Mouse (Mus musculus) lung, postnatal 0 days (tissue): ENCODE measurements around the gene Extl1. TPM values are rescaled to one million over a fixed set of nuclear protein-coding genes. Genes with fewer than 3 reads are reported as not detected.

ENCODE experiments used
- ATAC-seq: fragments of 200-750 bp; cut with Nextera tagmentation; 2 replicates; pipeline ENCODE4 v1.8.0; 2017; ENCODE audit warnings: moderate library complexity
- DNase-seq: peaks from one replicate; pipeline ENCODE4 v3.0.0-alpha.2; 2016; ENCODE audit warnings: low spot score
- H3K27ac ChIP-seq: fragments of 300-500 bp; sonication (generic); 2 replicates; pipeline ENCODE4 v1.5.1; 2014; ENCODE audit warnings: antibody characterized with exemption, mild to moderate bottlenecking, low read length, mixed read lengths
- H3K27me3 ChIP-seq: fragments of 300-500 bp; sonication (generic); replicated peaks from 2 replicates; pipeline ENCODE4 v1.6.1; 2014; ENCODE audit warnings: low read length, mixed read lengths; ENCODE audit not compliant: insufficient read depth
- H3K36me3 ChIP-seq: fragments of 300-500 bp; sonication (generic); 2 replicates; pipeline ENCODE4 v1.6.1; 2014; ENCODE audit warnings: low read length, mixed read lengths; ENCODE audit not compliant: insufficient read depth
- H3K4me1 ChIP-seq: fragments of 300-500 bp; sonication (generic); 2 replicates; pipeline ENCODE4 v1.6.1; 2014; ENCODE audit warnings: antibody characterized with exemption, low read depth, low read length, mixed read lengths; ENCODE audit not compliant: insufficient read depth
- H3K4me2 ChIP-seq: fragments of 300-500 bp; sonication (generic); replicated peaks from 2 replicates; pipeline ENCODE4 v1.6.1; 2014; ENCODE audit warnings: low read depth, mild to moderate bottlenecking, low read length, moderate library complexity, mixed read lengths
- H3K4me3 ChIP-seq: fragments of 300-500 bp; sonication (generic); 2 replicates; pipeline ENCODE4 v1.5.1; 2014; ENCODE audit warnings: low read depth, low read length
- H3K9ac ChIP-seq: fragments of 300-500 bp; sonication (generic); replicated peaks from 2 replicates; pipeline ENCODE4 v1.6.1; 2014; ENCODE audit warnings: low read depth, mild to moderate bottlenecking
- H3K9me3 ChIP-seq: fragments of 300-500 bp; sonication (generic); 2 replicates; pipeline ENCODE4 v1.6.1; 2016; ENCODE audit warnings: low read length, mixed read lengths
- CTCF ChIP-seq: IDR thresholded peaks from 2 replicates; pipeline ENCODE4 v1.5.1; 2016; ENCODE audit warnings: antibody characterized with exemption, mild to moderate bottlenecking
- EP300 ChIP-seq: IDR thresholded peaks from 2 replicates; pipeline ENCODE4 v1.6.1; 2016; ENCODE audit warnings: antibody characterized with exemption, mild to moderate bottlenecking, control low read depth
- WGBS: fragments of 180-500 bp; shearing (Covaris S2); extraction: QIAGEN DNeasy Blood & Tissue Kit; methylation state at CpG from one replicate; pipeline ENCODE4 v1.1.7; 2014; 5-methylcytosine and 5-hydroxymethylcytosine counted together
- polyA plus RNA-seq: library from polyadenylated mRNA; unstranded; fragments of >200 nt; fragmentation: Nextera tagmentation; extraction: Ambion mirVana; gene quantifications from 2 replicates; pipeline ENCODE4 v1.2.1, GENCODE M21; 2015

Extl1 gene
- polyA plus RNA-seq, 1 experiment from 2014 or later, result 0.82 TPM

GRCm38 (mm10) chr4:134315470-134315869, 68.2 kb downstream of the Extl1 start:
- no peaks in the 10 kb centered on the region for H3K36me3 ChIP-seq
- H3K27ac ChIP-seq, result no peak overlapping the region
- no peaks in the 10 kb centered on the region for H3K9me3 ChIP-seq
- DNase-seq (no peak), ATAC-seq (no peak)
- no peaks in the 10 kb centered on the region for H3K4me1 ChIP-seq
- no peak overlapping the region for H3K4me3 ChIP-seq
- no peak for TF ChIP-seq EP300
- TF ChIP-seq CTCF, result no peak
- no peaks in the 10 kb centered on the region for H3K27me3 ChIP-seq
- no peak overlapping the region for H3K4me2 ChIP-seq
- WGBS, result 56% methylated on average over 9 of the region's 9 CpGs
- H3K9ac ChIP-seq, result no peak overlapping the region

DNA sequence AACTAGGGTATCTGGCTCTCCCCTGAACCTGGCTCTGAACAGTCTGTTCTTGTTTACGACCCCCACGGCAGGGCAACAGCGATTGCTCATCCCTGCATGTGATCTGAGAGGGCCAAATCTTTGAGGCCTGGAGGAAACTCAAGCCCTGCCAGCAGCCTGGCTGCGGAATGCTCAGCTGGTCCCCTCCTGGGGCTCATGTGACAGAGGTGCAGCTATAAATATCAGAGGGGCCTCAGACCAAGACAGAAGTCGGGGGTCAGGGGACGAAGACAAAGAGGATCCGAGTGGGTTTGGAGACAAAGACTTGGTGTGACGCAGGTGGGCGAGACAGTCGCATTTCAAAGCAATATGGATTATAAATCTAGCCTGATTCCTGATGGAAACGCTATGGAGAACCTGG, 68.8 kb downstream of the Extl1 start, which contains the start of gene Trim63:
Gene Trim63, plus strand, starts transcription at position 245 of the 400 bp plus-strand sequence.
- no peaks in the 10 kb centered on the region for H3K27me3 ChIP-seq
- no peaks in the 10 kb centered on the region for H3K4me1 ChIP-seq
- DNase-seq, result no peak
- no peak for TF ChIP-seq CTCF
- TF ChIP-seq EP300, result no peak
- no peak within 1 kb of the TSS for H3K27ac ChIP-seq
- WGBS, result 46% methylated on average over 11 of the region's 11 CpGs
- no peak for ATAC-seq
- H3K9me3 ChIP-seq, result no peaks in the 10 kb centered on the region
- H3K9ac ChIP-seq, result no peak within 1 kb of the TSS
- no peaks in the 10 kb centered on the region for H3K36me3 ChIP-seq
- H3K4me2 ChIP-seq, result no peak within 1 kb of the TSS
- H3K4me3 ChIP-seq, result no peak within 1 kb of the TSS

GRCm38 (mm10) chr4:134314081-134314655, 69.5 kb downstream of the Extl1 start:
- Histone ChIP-seq H3K4me2 (no peak overlapping the region), H3K27me3 (no peaks in the 10 kb centered on the region), H3K4me3 (no peak overlapping the region), H3K36me3 (no peaks in the 10 kb centered on the region), H3K9me3 (no peaks in the 10 kb centered on the region), H3K9ac (no peak overlapping the region), H3K4me1 (no peaks in the 10 kb centered on the region), H3K27ac (no peak overlapping the region)
- no peak for TF ChIP-seq EP300
- no peak for TF ChIP-seq CTCF
- no peak for ATAC-seq
- DNase-seq, result no peak
- WGBS, result 61% methylated on average over 4 of the region's 4 CpGs

DNA sequence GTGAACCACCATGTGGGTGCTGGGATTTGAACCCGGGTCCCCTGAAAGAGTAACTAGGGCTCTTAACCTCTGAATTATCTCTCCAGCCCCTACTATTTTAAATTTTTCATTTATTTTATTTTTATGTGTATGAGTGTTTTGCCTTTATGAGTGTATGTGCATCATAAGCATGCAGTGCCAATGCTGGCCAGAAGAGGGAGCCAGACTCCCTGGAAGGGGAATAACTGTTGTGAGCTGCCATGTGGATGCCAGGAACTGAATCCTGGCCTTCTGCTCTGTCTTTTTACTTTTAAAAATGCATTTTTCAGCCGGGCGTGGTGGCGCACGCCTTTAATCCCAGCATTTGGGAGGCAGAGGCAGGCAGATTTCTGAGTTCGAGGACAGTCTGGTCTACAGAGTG, 70.7 kb downstream of the Extl1 start:
- ATAC-seq, result no peak
- no peak for DNase-seq
- Histone ChIP-seq H3K27ac (no peak overlapping the region), H3K9me3 (no peaks in the 10 kb centered on the region), H3K4me3 (no peak overlapping the region), H3K36me3 (no peaks in the 10 kb centered on the region), H3K9ac (no peak overlapping the region), H3K27me3 (no peaks in the 10 kb centered on the region), H3K4me2 (no peak overlapping the region), H3K4me1 (no peaks in the 10 kb centered on the region)
- TF ChIP-seq EP300, result no peak
- TF ChIP-seq CTCF, result peak; percentile 46
- WGBS, result 96% methylated on average over 6 of the region's 6 CpGs

DNA sequence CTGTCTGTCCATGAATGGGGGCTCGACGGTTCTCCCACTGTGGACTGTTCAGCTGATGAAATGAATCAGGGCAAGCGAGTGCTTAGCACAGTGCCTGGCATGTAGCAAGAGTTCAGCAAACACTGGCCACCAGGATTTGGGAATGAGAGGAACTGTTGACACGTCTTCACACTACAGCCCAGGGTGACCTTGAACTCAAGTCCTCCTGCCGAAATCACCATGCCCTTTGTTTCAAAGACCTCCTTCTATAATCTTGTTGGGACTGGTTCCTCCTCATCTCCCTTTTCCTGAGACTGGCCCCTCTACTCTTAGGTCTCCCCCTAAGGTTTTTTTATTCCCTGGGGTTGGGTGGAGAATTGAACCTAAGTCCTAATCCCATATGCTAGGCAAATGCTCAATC, 71.3 kb downstream of the Extl1 start:
- WGBS, result 92% methylated on average over 5 of the region's 5 CpGs
- no peaks in the 10 kb centered on the region for H3K36me3 ChIP-seq
- no peak overlapping the region for H3K9ac ChIP-seq
- no peak overlapping the region for H3K4me3 ChIP-seq
- H3K4me2 ChIP-seq, result no peak overlapping the region
- TF ChIP-seq CTCF (no peak), EP300 (no peak)
- no peaks in the 10 kb centered on the region for H3K9me3 ChIP-seq
- DNase-seq (no peak), ATAC-seq (no peak)
- H3K27me3 ChIP-seq, result no peaks in the 10 kb centered on the region
- H3K4me1 ChIP-seq, result peaks cover 2% of the 10 kb centered on the region; the same call in 1 of the 2 replicates
- H3K27ac ChIP-seq, result no peak overlapping the region

- Histone ChIP-seq H3K27me3 (no peaks in the 10 kb centered on the region), H3K4me2 (no peak overlapping the region), H3K4me1 (peaks cover 4% of the 10 kb centered on the region; the same call in 1 of the 2 replicates), H3K36me3 (no peaks in the 10 kb centered on the region), H3K9ac (no peak overlapping the region), H3K27ac (no peak overlapping the region), H3K4me3 (no peak overlapping the region), H3K9me3 (no peaks in the 10 kb centered on the region)
- ATAC-seq (no peak), DNase-seq (no peak)
- TF ChIP-seq CTCF, result no peak
- TF ChIP-seq EP300, result no peak
- WGBS, result 73% methylated on average over 9 of the region's 9 CpGs
Measured at GRCm38 (mm10) chr4:134311784-134312183, 71.9 kb downstream of the Extl1 start.

DNA sequence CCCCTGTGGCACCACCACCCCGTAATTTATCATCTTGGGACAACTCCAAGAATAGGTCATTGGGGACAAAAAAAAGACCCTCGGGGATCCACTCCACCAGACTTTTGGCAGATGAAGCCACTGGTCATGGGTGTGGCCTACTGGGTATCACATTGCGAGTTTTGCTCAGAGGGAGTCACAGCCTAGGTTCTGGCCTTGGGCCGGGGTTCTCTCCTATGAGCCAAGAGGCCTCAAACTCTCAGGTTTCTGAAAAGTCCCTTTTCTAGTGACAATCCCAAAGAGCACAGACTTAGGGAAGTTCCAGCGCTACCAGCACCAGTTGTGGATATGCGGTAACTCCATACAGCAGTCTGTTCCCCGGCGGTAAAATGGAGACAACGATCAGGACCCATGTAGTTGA, 73.0 kb downstream of the Extl1 start:
- 86% methylated on average over 9 of the region's 9 CpGs for WGBS
- Histone ChIP-seq H3K36me3 (no peaks in the 10 kb centered on the region), H3K27ac (no peak overlapping the region), H3K4me2 (no peak overlapping the region), H3K4me3 (no peak overlapping the region), H3K27me3 (no peaks in the 10 kb centered on the region), H3K9ac (no peak overlapping the region), H3K4me1 (peaks cover 4% of the 10 kb centered on the region; the same call in 1 of the 2 replicates), H3K9me3 (no peaks in the 10 kb centered on the region)
- DNase-seq (no peak), ATAC-seq (no peak)
- TF ChIP-seq EP300 (no peak), CTCF (no peak)
